17 mouse cellular contexts compared by ENCODE assay signal in the genomic region with DNA sequence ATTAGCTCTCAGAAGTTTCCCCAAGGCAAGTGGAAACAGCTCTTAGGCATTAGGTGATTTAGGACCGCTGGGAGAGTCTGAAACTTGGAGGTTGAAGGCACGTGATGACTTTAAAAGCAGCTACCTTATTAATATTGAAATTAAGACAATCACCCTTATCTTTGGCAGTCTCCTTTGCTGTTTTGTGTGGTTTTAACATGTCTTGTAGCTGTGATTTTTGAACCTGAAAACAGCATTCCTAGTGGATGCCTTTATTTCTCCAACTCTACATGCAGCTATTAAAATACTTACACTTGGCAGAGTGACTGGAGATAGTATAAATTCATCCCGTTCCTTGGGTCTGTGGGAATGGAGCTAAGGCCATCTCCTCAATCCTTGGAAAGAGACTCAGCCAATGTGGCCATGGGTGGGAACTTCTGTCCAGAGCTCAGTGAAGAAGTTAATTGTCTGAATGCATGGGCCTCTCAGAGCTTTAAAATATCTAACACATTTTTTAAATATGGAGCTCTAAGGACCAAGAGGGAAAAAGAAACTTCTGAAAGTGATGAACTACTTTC. TPM values are rescaled to one million over a fixed set of nuclear protein-coding genes. Genes with fewer than 3 reads are reported as not detected.
"Had no signal": no experiment of that assay in that cellular context is flagged by ENCODE, and none has a peak within 500 bp of the region (broad histone marks: within the 10 kb centered on the region; RNA-seq: fewer than 3 reads in every experiment).

No protein-coding gene starts in this region.

- H3K9ac ChIP-seq: intestine, embryonic 15.5 days; kidney, embryonic 15.5 days; lung, embryonic 14.5 days; neural tube, embryonic 15.5 days had no signal

- H3K4me2 ChIP-seq: intestine, embryonic 15.5 days; kidney, embryonic 15.5 days; lung, embryonic 14.5 days; neural tube, embryonic 15.5 days had no signal

- DNase-seq: kidney, adult 2 months; kidney, postnatal 25 days; layer of hippocampus, adult 9-11 months; layer of hippocampus, postnatal 36 days; lung, embryonic 14.5 days; lung, postnatal 10 days; lung, postnatal 4 days; right cerebral cortex, adult 18-20 months; thymus, postnatal 14 days had no signal

- H3K9me3 ChIP-seq: intestine, embryonic 15.5 days; kidney, embryonic 15.5 days; midbrain, embryonic 10.5 days; neural tube, embryonic 15.5 days had no signal

- ATAC-seq: intestine, embryonic 15.5 days; midbrain, embryonic 16.5 days had no signal

- H3K36me3 ChIP-seq: intestine, embryonic 15.5 days; kidney, embryonic 15.5 days; midbrain, embryonic 10.5 days; neural tube, embryonic 15.5 days had no signal

- H3K4me3 ChIP-seq: intestine, embryonic 15.5 days; kidney, embryonic 15.5 days; midbrain, embryonic 10.5 days; neural tube, embryonic 15.5 days had no signal

- H3K27ac ChIP-seq: intestine, embryonic 15.5 days; kidney, embryonic 15.5 days; midbrain, embryonic 10.5 days; neural tube, embryonic 15.5 days; stomach, postnatal 0 days had no signal

RNA-seq across cellular contexts. Expression of gene Hoxd13, which starts 2.6 kb away (rescaled TPM):
- polyA plus RNA-seq: kidney, adult 2 months; liver, adult 2 months; liver, embryonic 16.5 days; lung, embryonic 14.5 days; midbrain, embryonic 16.5 days; stomach, postnatal 0 days had no signal

RNA-seq across cellular contexts. Expression of gene Hoxd12, which starts 4.1 kb away (rescaled TPM):
- polyA plus RNA-seq: kidney, adult 2 months; liver, adult 2 months; liver, embryonic 16.5 days; lung, embryonic 14.5 days; midbrain, embryonic 10.5 days; midbrain, embryonic 16.5 days; stomach, postnatal 0 days had no signal

RNA-seq across cellular contexts. Expression of gene Hoxd11, which starts 8.6 kb away (rescaled TPM):
- polyA plus RNA-seq: liver, adult 2 months; liver, embryonic 16.5 days; lung, embryonic 14.5 days; midbrain, embryonic 10.5 days; midbrain, embryonic 16.5 days; stomach, postnatal 0 days had no signal

RNA-seq across cellular contexts. Expression of gene Evx2, which starts 11.4 kb away (rescaled TPM):
- polyA plus RNA-seq: kidney, adult 2 months; kidney, embryonic 15.5 days; liver, adult 2 months; liver, embryonic 16.5 days; lung, embryonic 14.5 days; stomach, postnatal 0 days had no signal

RNA-seq across cellular contexts. Expression of gene Hoxd10, which starts 21.0 kb away (rescaled TPM):
- polyA plus RNA-seq: liver, adult 2 months; liver, embryonic 16.5 days; lung, embryonic 14.5 days; midbrain, embryonic 10.5 days; midbrain, embryonic 16.5 days; stomach, postnatal 0 days had no signal
